ENCODE assay signal across 12 mouse cellular contexts in genomic region chr4:151634771-151635170, GRCm38 (mm10).
DNase-seq lines count a peak whose midpoint lies in the region; ATAC-seq and TF ChIP-seq lines count a peak whose summit lies in the region.
"Had no signal": no experiment of that assay in that cellular context is flagged by ENCODE, and none has a peak within 500 bp of the region (broad histone marks: within the 10 kb centered on the region; RNA-seq: fewer than 3 reads in every experiment).

No protein-coding gene starts in this region.

- peaks cover 30% of the 10 kb centered on the region for H3K4me1 ChIP-seq in heart, embryonic 15.5 days (replicated peaks)
- 0 out of 2 replicates have a peak, but pooled peaks cover 4% of the 10 kb centered on the region for H3K4me1 ChIP-seq in intestine, embryonic 15.5 days (replicated peaks)

- intact Hi-C loops in gastrocnemius, postnatal 14 days (cut with DNase I; ENCODE audit: low total_unique reads): no loop called here

- H3K4me2 ChIP-seq in heart, embryonic 15.5 days: no peak overlapping the region
- H3K4me2 ChIP-seq in intestine, embryonic 15.5 days (replicated peaks): no peak overlapping the region

- H3K36me3 ChIP-seq in C2C12 (ENCODE audit: control insufficient read depth, insufficient read depth): no peaks in the 10 kb centered on the region
- no peaks in the 10 kb centered on the region for H3K36me3 ChIP-seq in heart, embryonic 15.5 days
- H3K36me3 ChIP-seq in intestine, embryonic 15.5 days: no peaks in the 10 kb centered on the region
- H3K36me3 ChIP-seq: hindbrain, embryonic 10.5 days had no signal

- no peak overlapping the region for H3K27ac ChIP-seq in heart, embryonic 15.5 days
- no peak overlapping the region for H3K27ac ChIP-seq in intestine, embryonic 15.5 days
- H3K27ac ChIP-seq: hindbrain, embryonic 10.5 days; left cerebral cortex, adult 2 months had no signal

- H3K4me3 ChIP-seq in C2C12 (ENCODE audit: insufficient read depth, poor library complexity, severe bottlenecking): no peak overlapping the region
- H3K4me3 ChIP-seq in heart, embryonic 15.5 days: no peak overlapping the region
- no peak overlapping the region for H3K4me3 ChIP-seq in intestine, embryonic 15.5 days (replicated peaks)
- H3K4me3 ChIP-seq: hindbrain, embryonic 10.5 days; left cerebral cortex, adult 2 months had no signal

- H3K27me3 ChIP-seq in C2C12 (ENCODE audit: control insufficient read depth, insufficient read depth, insufficient read length): peaks cover 3% of the 10 kb centered on the region
- peaks cover 12% of the 10 kb centered on the region; the same call in 1 of the 2 replicates for H3K27me3 ChIP-seq in heart, embryonic 15.5 days
- no peaks in the 10 kb centered on the region for H3K27me3 ChIP-seq in intestine, embryonic 15.5 days (replicated peaks)

- no peaks in the 10 kb centered on the region for H3K9me3 ChIP-seq in heart, embryonic 15.5 days (replicated peaks)
- H3K9me3 ChIP-seq in intestine, embryonic 15.5 days: no peaks in the 10 kb centered on the region
- H3K9me3 ChIP-seq: hindbrain, embryonic 10.5 days had no signal

- DNase-seq in gastrocnemius, adult 8-10 months (ENCODE audit: low spot score in 2 of 2): peak; percentile 12 to 20
- no peak for DNase-seq in gastrocnemius, postnatal 14 days
- DNase-seq in adipocyte (ENCODE audit: low spot score): peak; percentile 4
- no peak for DNase-seq in cerebellum, adult 9-11 months
- no peak for DNase-seq in cerebellum, adult 11-12 months
- DNase-seq: kidney, adult 2 months; liver had no signal

- H3K9ac ChIP-seq in heart, embryonic 15.5 days: no peak overlapping the region
- no peak overlapping the region for H3K9ac ChIP-seq in intestine, embryonic 15.5 days

- 15% methylated on average over 6 of the region's 6 CpGs for WGBS in heart, embryonic 15.5 days
- WGBS in intestine, embryonic 15.5 days: 25% methylated on average over 6 of the region's 6 CpGs

- TF ChIP-seq CTCF in C2C12 (IDR thresholded peaks at IDR 0.05; ENCODE audit: control insufficient read depth, insufficient read depth, insufficient read length): no peak

- no peaks in the 10 kb centered on the region for H3K79me2 ChIP-seq in C2C12 (ENCODE audit: control insufficient read depth, insufficient read depth)

- ATAC-seq in heart, embryonic 15.5 days (replicated peaks; ENCODE audit: insufficient number of reproducible peaks, insufficient read depth, low FRiP score, low read depth): peak; percentile 43; the same call in 1 of the 2 replicates
- ATAC-seq in intestine, embryonic 15.5 days: no peak

- H3K79me3 ChIP-seq in C2C12 (ENCODE audit: low read depth): no peaks in the 10 kb centered on the region

- H3ac ChIP-seq in C2C12 (ENCODE audit: control insufficient read depth, insufficient read length, low read depth): no peak overlapping the region

TF ChIP-seq in C2C12, 6 proteins besides CTCF, POLR2A, EP300 and RAD21:
- TF ChIP-seq USF1 (IDR thresholded peaks at IDR 0.05; ENCODE audit: low read depth) (peak; percentile 4), CEBPB (IDR thresholded peaks at IDR 0.05; ENCODE audit: low read depth) (no peak), FOSL1 (IDR thresholded peaks at IDR 0.05; ENCODE audit: insufficient read depth, low read length, poor library complexity, severe bottlenecking) (peak; percentile 35), MYOG (IDR thresholded peaks at IDR 0.05; ENCODE audit: control insufficient read depth, extremely low read depth, insufficient read length) (no peak), MYOD1 (IDR thresholded peaks at IDR 0.05; ENCODE audit: control insufficient read depth, insufficient read length, low read depth) (peak; percentile 74), MAX (IDR thresholded peaks at IDR 0.05) (no peak)

Comparison
In these comparisons a context has a peak if more than half of its experiments do, and no peak if none do; other contexts are left out.
1. DNase-seq: peak in gastrocnemius, adult 8-10 months (2 of 2) and adipocyte (single experiment); none in gastrocnemius, postnatal 14 days (single experiment), cerebellum, adult 9-11 months (single experiment) and cerebellum, adult 11-12 months (single experiment).